Mouse (Mus musculus) CH12.LX (cell line): ENCODE data around the gene Bend6. TPM values are rescaled to one million over a fixed set of nuclear protein-coding genes. Genes with fewer than 3 reads are reported as not detected.

Experiments
- DNase-seq: peaks from one replicate; pipeline ENCODE4 v3.0.0-alpha.2; 2013; ENCODE audit errors: extremely low read depth
- H3K27ac ChIP-seq: 2 replicates; pipeline ENCODE4 v1.5.1; 2012; ENCODE audit warnings: low read depth, mild to moderate bottlenecking, control low read depth, moderate library complexity; ENCODE audit not compliant: insufficient read depth
- H3K27me3 ChIP-seq: replicated peaks from 2 replicates; pipeline ENCODE3; 2012; ENCODE audit warnings: inconsistent platforms
- H3K36me3 ChIP-seq, 2 experiments: replicated peaks in 1 of 2; 2 replicates each; pipeline versions ENCODE3 to v1.6.1; 2012; ENCODE audit warnings: inconsistent platforms in 1 of 2, low read length in 1 of 2, mild to moderate bottlenecking in 1 of 2, mixed read lengths in 1 of 2, moderate library complexity in 1 of 2; ENCODE audit not compliant: control insufficient read depth in 1 of 2, insufficient read depth in 1 of 2
- H3K4me1 ChIP-seq, 2 experiments: 2 replicates each; pipeline ENCODE4 v1.6.1; 2012; ENCODE audit warnings: inconsistent platforms in 1 of 2, moderate library complexity in 1 of 2; ENCODE audit not compliant: insufficient read depth in 2 of 2, control insufficient read depth in 1 of 2
- H3K4me2 ChIP-seq: 2 replicates; pipeline ENCODE4 v1.6.1; 2012; ENCODE audit warnings: low read depth, mild to moderate bottlenecking, control low read depth; ENCODE audit not compliant: poor library complexity, insufficient read depth, severe bottlenecking
- H3K4me3 ChIP-seq, 3 experiments: fragments of 150-350 bp in 1 of 3; sonication (generic) in 1 of 3; replicated peaks in 1 of 3; 2 replicates each; pipeline versions ENCODE3 to v1.5.1; 2011 to 2012; ENCODE audit warnings: low read depth in 2 of 3, low read length in 2 of 3, mild to moderate bottlenecking in 2 of 3, moderate library complexity in 2 of 3, control low read depth in 1 of 3, improper control_type of control experiment in 1 of 3, inconsistent platforms in 1 of 3, mixed read lengths in 1 of 3; ENCODE audit not compliant: poor library complexity in 1 of 3
- H3K79me2 ChIP-seq: replicated peaks from 2 replicates; pipeline ENCODE4 v1.6.1; 2012; ENCODE audit warnings: mild to moderate bottlenecking, moderate library complexity; ENCODE audit not compliant: control insufficient read depth, poor library complexity, insufficient read depth, severe bottlenecking; ENCODE audit errors: extremely low read depth
- H3K9ac ChIP-seq: 2 replicates; pipeline ENCODE4 v1.6.1; 2012; ENCODE audit warnings: low read depth, mild to moderate bottlenecking, control low read depth, moderate library complexity; ENCODE audit not compliant: insufficient read depth
- H3K9me3 ChIP-seq: replicated peaks from 2 replicates; pipeline ENCODE3; 2012; ENCODE audit warnings: low read length, inconsistent platforms, mixed read lengths
- BHLHE40 ChIP-seq: IDR thresholded peaks from 2 replicates; pipeline ENCODE4 v1.6.1; 2011; ENCODE audit warnings: mild to moderate bottlenecking, low read depth, low read length, improper control_type of control experiment
- CHD1 ChIP-seq: IDR thresholded peaks from 2 replicates; pipeline ENCODE4 v1.6.1; 2012; ENCODE audit warnings: low read depth, low read length, improper control_type of control experiment, inconsistent platforms
- CTCF ChIP-seq, 2 experiments: IDR thresholded peaks in 1 of 2; conservative IDR thresholded peaks in 1 of 2; 2 replicates each; pipeline ENCODE4 v1.5.1; 2011 to 2012; ENCODE audit warnings: low read depth in 2 of 2, low read length in 2 of 2, improper control_type of control experiment in 1 of 2, inconsistent platforms in 1 of 2, mild to moderate bottlenecking in 1 of 2, moderate library complexity in 1 of 2
- E2F4 ChIP-seq: IDR thresholded peaks from 2 replicates; pipeline ENCODE4 v1.6.1; 2011; ENCODE audit warnings: low read depth, low read length, improper control_type of control experiment; ENCODE audit not compliant: insufficient replicate concordance
- ETS1 ChIP-seq: conservative IDR thresholded peaks from 2 replicates; pipeline ENCODE4 v1.6.1; 2012; ENCODE audit warnings: low read depth, mild to moderate bottlenecking, inconsistent platforms, low read length, improper control_type of control experiment, moderate library complexity
- GABPA ChIP-seq: IDR thresholded peaks from 2 replicates; pipeline ENCODE4 v1.6.1; 2012; ENCODE audit warnings: low read depth, low read length, improper control_type of control experiment, inconsistent platforms; ENCODE audit not compliant: insufficient replicate concordance
- IRF4 ChIP-seq: IDR thresholded peaks from 2 replicates; pipeline ENCODE4 v1.6.1; 2014; ENCODE audit warnings: low read depth, mild to moderate bottlenecking, inconsistent platforms, low read length, improper control_type of control experiment
- JUN ChIP-seq: IDR thresholded peaks from 2 replicates; pipeline ENCODE4 v1.6.1; 2011; ENCODE audit warnings: low read depth, mild to moderate bottlenecking, low read length, improper control_type of control experiment, moderate library complexity; ENCODE audit not compliant: insufficient read depth
- MAFK ChIP-seq: IDR thresholded peaks from 2 replicates; pipeline ENCODE4 v1.6.1; 2011; ENCODE audit warnings: low read length, improper control_type of control experiment; ENCODE audit not compliant: insufficient replicate concordance
- MAX ChIP-seq: IDR thresholded peaks from 2 replicates; pipeline ENCODE4 v1.6.1; 2011; ENCODE audit warnings: low read length, improper control_type of control experiment
- MAZ ChIP-seq: IDR thresholded peaks from 2 replicates; pipeline ENCODE4 v1.6.1; 2012; ENCODE audit warnings: low read depth, mild to moderate bottlenecking, inconsistent platforms, low read length, improper control_type of control experiment, moderate library complexity
- MXI1 ChIP-seq: IDR thresholded peaks from 2 replicates; pipeline ENCODE4 v1.6.1; 2011; ENCODE audit warnings: mild to moderate bottlenecking, low read depth, low read length, improper control_type of control experiment
- POLR2A ChIP-seq: IDR thresholded peaks from 2 replicates; pipeline ENCODE4 v1.6.1; 2011; ENCODE audit warnings: low read depth, mild to moderate bottlenecking, improper control_type of control experiment, low read length
- POLR2AphosphoS2 ChIP-seq: IDR thresholded peaks from 2 replicates; pipeline ENCODE4 v1.6.1; 2011; ENCODE audit warnings: low read depth, low read length, improper control_type of control experiment
- SMC3 ChIP-seq: IDR thresholded peaks from 2 replicates; pipeline ENCODE4 v1.6.1; 2011; ENCODE audit warnings: low read depth, low read length, improper control_type of control experiment
- TCF12 ChIP-seq: IDR thresholded peaks from 2 replicates; pipeline ENCODE4 v1.6.1; 2014; ENCODE audit warnings: low read depth, mild to moderate bottlenecking, inconsistent platforms, low read length, improper control_type of control experiment
- UBTF ChIP-seq: IDR thresholded peaks from 2 replicates; pipeline ENCODE4 v1.6.1; 2012; ENCODE audit warnings: low read depth, mild to moderate bottlenecking, inconsistent platforms, low read length, improper control_type of control experiment, moderate library complexity
- USF2 ChIP-seq: conservative IDR thresholded peaks from 2 replicates; pipeline ENCODE4 v1.6.1; 2011; ENCODE audit warnings: low read depth, low read length, improper control_type of control experiment
- ZKSCAN1 ChIP-seq: IDR thresholded peaks from 2 replicates; pipeline ENCODE4 v1.6.1; 2012; ENCODE audit warnings: low read depth, inconsistent platforms, low read length, improper control_type of control experiment, borderline replicate concordance
- ZMIZ1 ChIP-seq: IDR thresholded peaks from 2 replicates; pipeline ENCODE4 v1.6.1; 2012; ENCODE audit warnings: low read depth, mild to moderate bottlenecking, inconsistent platforms, low read length, improper control_type of control experiment
- dilution Hi-C: fragments of 300-500 bp; cut with MboI; formaldehyde crosslinking; loops from 2 replicates; pipeline ENCODE4 v1.14.3; 2020; ENCODE audit warnings: low sequenced_read_pairs; ENCODE audit not compliant: extremely low pct_unique_long_range_greater_than_20kb, extremely low pct_ligation_motif_present
- in situ Hi-C: fragments of 300-500 bp; cut with MboI; formaldehyde crosslinking; loops from 3 replicates; pipeline ENCODE4 v1.14.3; 2019; ENCODE audit warnings: low sequenced_read_pairs, low pct_ligation_motif_present, low pct_unique_long_range_greater_than_20kb, mixed read lengths
- polyA plus RNA-seq: library from polyadenylated mRNA; unstranded; fragments of >175 nt; gene quantifications from 2 replicates; pipeline ENCODE4 v1.2.1, GENCODE M21; 2012; ENCODE audit warnings: low read depth; ENCODE audit not compliant: insufficient read length
- total RNA-seq, 2 experiments: library from RNA; depleted of rRNA; stranded (reverse); fragments of 300-350 nt in 1 of 2; fragments of >200 nt in 1 of 2; gene quantifications; 2 replicates each; pipeline ENCODE4 v1.2.3; 2012 to 2014

The Bend6 gene
- total and polyA plus RNA-seq, 3 experiments = 1.4 to 3.4 (median 3.2) TPM

DNA sequence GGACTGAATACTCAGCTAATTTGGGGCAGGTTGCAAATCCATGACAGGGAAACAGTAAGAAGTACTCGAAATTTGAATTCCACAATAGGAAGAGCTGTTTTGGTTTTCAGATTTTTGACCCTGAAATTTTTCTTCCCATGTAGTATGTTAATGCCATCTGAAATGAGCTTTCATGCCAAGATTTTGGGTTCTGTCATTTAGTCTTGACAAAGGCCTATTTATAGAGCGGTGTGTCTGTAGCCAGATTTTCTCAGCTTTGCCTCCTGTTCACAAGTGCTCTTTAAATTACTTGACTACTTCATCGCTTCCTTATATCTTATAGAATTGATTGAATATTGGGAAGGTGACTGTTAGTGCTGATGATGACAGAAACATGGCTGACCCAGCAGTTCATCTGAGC lies 28.3 kb upstream of the Bend6 start:
- no peaks in the 10 kb centered on the region for H3K27me3 ChIP-seq

DNA sequence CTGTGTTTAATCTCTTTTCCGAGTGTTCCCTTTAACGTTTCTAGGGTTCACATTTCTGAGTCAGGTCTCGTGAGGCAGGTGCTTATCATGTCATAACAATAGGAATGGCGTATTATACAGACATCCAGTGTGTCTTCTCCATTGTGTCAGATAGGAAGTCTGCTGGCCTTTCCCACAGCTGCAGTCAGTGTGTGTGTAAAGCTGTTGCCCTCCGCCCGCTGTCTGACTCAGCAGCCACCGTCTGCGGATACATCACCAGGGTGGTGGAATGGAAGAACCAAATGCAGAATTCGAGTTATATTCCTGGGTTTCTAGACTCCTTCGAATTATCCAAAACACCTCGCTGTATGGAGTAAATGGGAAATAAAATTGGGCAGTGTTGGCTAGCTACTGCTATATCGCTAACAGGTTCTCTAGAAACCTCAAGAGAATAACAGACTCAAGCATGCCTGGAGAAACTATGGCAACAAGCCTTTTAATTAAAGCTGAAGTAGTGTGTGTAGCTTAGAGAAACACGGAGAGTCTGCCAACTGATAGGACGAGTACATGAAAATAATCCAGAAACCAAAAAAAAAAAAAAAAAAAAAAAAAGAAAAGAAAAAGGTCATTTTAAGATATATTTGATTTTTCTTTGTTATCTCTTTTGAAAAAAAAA lies 25.4 kb upstream of the Bend6 start:
- in situ Hi-C loops (no loop called here), dilution Hi-C loops (no loop called here)
- no peaks in the 10 kb centered on the region for H3K9me3 ChIP-seq
- H3K36me3 ChIP-seq = peaks cover 0 to 12% of the 10 kb centered on the region in 2 experiments
- H3K27me3 ChIP-seq = no peaks in the 10 kb centered on the region
- no peak overlapping the region for H3K4me2 ChIP-seq
- no peak overlapping the region for H3K27ac ChIP-seq
- no peak for TF ChIP-seq ZMIZ1
- no peak for TF ChIP-seq ETS1
- TF ChIP-seq MAX = no peak
- no peak for TF ChIP-seq POLR2A
- no peak for TF ChIP-seq UBTF
- no peak for TF ChIP-seq BHLHE40
- no peak for TF ChIP-seq E2F4
- no peak for TF ChIP-seq CTCF (conservative IDR thresholded peaks at IDR 0.05 in 1 of 2, IDR thresholded peaks at IDR 0.05 in 1 of 2; ENCODE audit: low read depth in 2 of 2, low read length in 2 of 2)
- TF ChIP-seq ZKSCAN1 = no peak
- H3K4me3 ChIP-seq = no peak overlapping the region
- H3K4me1 ChIP-seq = peaks cover 0 to 16% of the 10 kb centered on the region in 2 experiments; a peak in 3 of 4 replicates
- DNase-seq = no peak
- H3K79me2 ChIP-seq = no peaks in the 10 kb centered on the region
- no peak overlapping the region for H3K9ac ChIP-seq

More for the DNA sequence above, 28.3 kb upstream of the Bend6 start:
- in situ Hi-C loops (no loop called here), dilution Hi-C loops (no loop called here)
- H3K9ac ChIP-seq = no peak overlapping the region
- H3K79me2 ChIP-seq = no peaks in the 10 kb centered on the region
- H3K9me3 ChIP-seq = no peaks in the 10 kb centered on the region
- no peak overlapping the region for H3K4me2 ChIP-seq
- no peak overlapping the region for H3K27ac ChIP-seq
- peaks cover 0 to 11% of the 10 kb centered on the region in 2 experiments for H3K36me3 ChIP-seq
- H3K4me3 ChIP-seq = no peak overlapping the region
- no peak for TF ChIP-seq JUN
- no peak for TF ChIP-seq MAZ
- TF ChIP-seq MAFK = no peak
- TF ChIP-seq IRF4 = no peak
- no peak for TF ChIP-seq E2F4
- TF ChIP-seq MAX = no peak
- peaks cover 0 to 16% of the 10 kb centered on the region in 2 experiments; a peak in 3 of 4 replicates for H3K4me1 ChIP-seq
- no peak for DNase-seq

DNA sequence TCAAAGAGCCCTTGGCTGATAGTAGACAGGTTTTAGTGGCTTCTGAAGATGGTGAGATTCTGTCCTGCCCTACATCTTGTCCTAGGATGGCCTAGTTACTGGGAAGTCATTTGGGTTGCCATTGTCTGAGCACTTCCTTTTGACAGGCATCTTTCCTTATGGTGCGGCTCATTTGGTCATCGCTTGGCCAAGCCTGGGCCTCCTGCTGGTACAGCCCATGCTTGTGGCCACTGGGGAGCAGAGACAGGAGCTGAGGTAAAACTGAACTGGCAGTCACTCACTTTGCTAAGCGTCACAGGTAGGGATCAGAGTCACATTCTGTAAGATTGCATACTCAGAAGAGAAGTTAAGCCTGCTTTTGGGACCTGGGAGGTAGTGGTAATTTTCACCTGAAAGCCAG lies 24.6 kb upstream of the Bend6 start:
- DNase-seq = no peak
- Histone ChIP-seq H3K36me3 (peaks cover 0 to 11% of the 10 kb centered on the region in 2 experiments), H3K9me3 (no peaks in the 10 kb centered on the region)
- in situ Hi-C loops = no loop called here
- no peak for TF ChIP-seq BHLHE40
- TF ChIP-seq MXI1 = no peak
- no peak for TF ChIP-seq CHD1
- TF ChIP-seq TCF12 = no peak
- no peak for TF ChIP-seq MAZ
- TF ChIP-seq UBTF = no peak
- TF ChIP-seq USF2 = no peak
- no peak for TF ChIP-seq SMC3
- no peak for TF ChIP-seq POLR2AphosphoS2
- TF ChIP-seq GABPA = no peak
- TF ChIP-seq, all 38 proteins: peak for 0
- H3K4me1 ChIP-seq = peaks cover 0 to 16% of the 10 kb centered on the region in 2 experiments; a peak in 3 of 4 replicates
- no peak overlapping the region for H3K4me3 ChIP-seq
- dilution Hi-C loops = no loop called here
- no peak overlapping the region for H3K9ac ChIP-seq
- H3K79me2 ChIP-seq = no peaks in the 10 kb centered on the region
- no peak overlapping the region for H3K27ac ChIP-seq
- no peaks in the 10 kb centered on the region for H3K27me3 ChIP-seq
- H3K4me2 ChIP-seq = no peak overlapping the region
